Mouse (Mus musculus) limb, embryonic 11.5 days (tissue): ENCODE measurements at regions not wholly inside any gene's neighbourhood (a gene's known extent, or its start where the extent isn't known, plus 50 kb on each side); places are given as distances from the start of the nearest gene placed in this dataset.

Experiments used
- ATAC-seq: fragments of 200-750 bp; cut with Nextera tagmentation; 2 replicates; pipeline ENCODE4 v1.8.0; 2017; ENCODE audit warnings: low read depth; ENCODE audit not compliant: insufficient number of reproducible peaks, low FRiP score, low TSS enrichment
- DNase-seq: peaks from one replicate; pipeline ENCODE4 v3.0.0-alpha.2; 2015; ENCODE audit warnings: low spot score
- H3K27ac ChIP-seq: fragments of 300-500 bp; sonication (generic); replicated peaks from 2 replicates; pipeline ENCODE4 v1.5.1; 2014; ENCODE audit warnings: low read depth, mild to moderate bottlenecking, low read length
- H3K27me3 ChIP-seq: fragments of 300-500 bp; sonication (generic); 2 replicates; pipeline ENCODE4 v1.6.1; 2014; ENCODE audit warnings: mild to moderate bottlenecking, low read length, mixed read lengths; ENCODE audit not compliant: control insufficient read depth, insufficient read depth
- H3K36me3 ChIP-seq: fragments of 300-500 bp; sonication (generic); 2 replicates; pipeline ENCODE4 v1.6.1; 2014; ENCODE audit warnings: mild to moderate bottlenecking, low read length, moderate library complexity, mixed read lengths; ENCODE audit not compliant: control insufficient read depth, insufficient read depth
- H3K4me1 ChIP-seq: fragments of 300-500 bp; sonication (generic); 2 replicates; pipeline ENCODE4 v1.6.1; 2014; ENCODE audit warnings: low read length, mixed read lengths; ENCODE audit not compliant: control insufficient read depth, insufficient read depth
- H3K4me2 ChIP-seq: fragments of 300-500 bp; sonication (generic); 2 replicates; pipeline ENCODE4 v1.6.1; 2014; ENCODE audit warnings: low read depth, mild to moderate bottlenecking, moderate library complexity; ENCODE audit not compliant: severe bottlenecking
- H3K4me3 ChIP-seq: fragments of 300-500 bp; sonication (generic); 2 replicates; pipeline ENCODE4 v1.5.1; 2014; ENCODE audit warnings: low read depth, low read length
- H3K9ac ChIP-seq: fragments of 300-500 bp; sonication (generic); 2 replicates; pipeline ENCODE4 v1.6.1; 2014; ENCODE audit warnings: mild to moderate bottlenecking, low read length
- H3K9me3 ChIP-seq: fragments of 300-500 bp; sonication (generic); 2 replicates; pipeline ENCODE4 v1.6.1; 2016; ENCODE audit warnings: low read length; ENCODE audit not compliant: control insufficient read depth
- WGBS: fragments of 180-500 bp; shearing (Covaris S2); extraction: QIAGEN DNeasy Blood & Tissue Kit; methylation state at CpG from one replicate; pipeline ENCODE4 v1.1.7; 2014; 5-methylcytosine and 5-hydroxymethylcytosine counted together

GRCm38 (mm10) chr9:115524161-115524560, 213.9 kb upstream of the Stt3b start:
- no peak; the same call in 1 of the 2 replicates for ATAC-seq

DNA sequence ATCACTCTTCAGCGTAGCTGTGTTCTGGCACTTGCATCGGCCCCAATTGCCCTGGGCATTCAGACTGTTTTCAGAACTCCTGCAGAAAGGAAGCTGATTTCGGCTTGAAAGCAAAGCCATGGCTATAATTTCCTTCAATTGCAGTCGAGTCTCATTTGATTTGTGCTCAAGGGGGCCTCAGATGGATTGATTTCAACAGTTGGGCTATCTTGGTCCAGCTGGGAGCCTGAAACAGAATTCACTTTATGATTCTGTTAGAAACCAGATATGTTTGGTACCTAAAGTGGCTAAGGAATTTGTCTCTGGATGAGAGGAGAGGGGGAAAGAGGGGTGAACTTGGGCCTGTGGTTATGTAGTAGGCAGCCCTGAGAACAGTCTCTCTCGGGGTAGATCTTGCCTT, 214.4 kb upstream of the Stt3b start:
- H3K27ac ChIP-seq = no peak overlapping the region
- H3K27me3 ChIP-seq = no peaks in the 10 kb centered on the region
- no peak overlapping the region for H3K9ac ChIP-seq
- H3K36me3 ChIP-seq = no peaks in the 10 kb centered on the region
- ATAC-seq = no peak
- H3K4me2 ChIP-seq = no peak overlapping the region
- 55% methylated on average over 5 of the region's 5 CpGs for WGBS
- no peaks in the 10 kb centered on the region for H3K4me1 ChIP-seq
- no peak for DNase-seq
- H3K9me3 ChIP-seq = no peaks in the 10 kb centered on the region
- H3K4me3 ChIP-seq = no peak overlapping the region

More at GRCm38 (mm10) chr9:115524161-115524560, 213.9 kb upstream of the Stt3b start:
- no peak overlapping the region for H3K9ac ChIP-seq
- H3K4me3 ChIP-seq = no peak overlapping the region
- H3K27ac ChIP-seq = no peak overlapping the region
- H3K4me2 ChIP-seq = no peak overlapping the region
- no peaks in the 10 kb centered on the region for H3K9me3 ChIP-seq
- WGBS = 56% methylated on average over 3 of the region's 3 CpGs
- H3K4me1 ChIP-seq = no peaks in the 10 kb centered on the region
- DNase-seq = no peak
- no peaks in the 10 kb centered on the region for H3K27me3 ChIP-seq
- no peaks in the 10 kb centered on the region for H3K36me3 ChIP-seq

DNA sequence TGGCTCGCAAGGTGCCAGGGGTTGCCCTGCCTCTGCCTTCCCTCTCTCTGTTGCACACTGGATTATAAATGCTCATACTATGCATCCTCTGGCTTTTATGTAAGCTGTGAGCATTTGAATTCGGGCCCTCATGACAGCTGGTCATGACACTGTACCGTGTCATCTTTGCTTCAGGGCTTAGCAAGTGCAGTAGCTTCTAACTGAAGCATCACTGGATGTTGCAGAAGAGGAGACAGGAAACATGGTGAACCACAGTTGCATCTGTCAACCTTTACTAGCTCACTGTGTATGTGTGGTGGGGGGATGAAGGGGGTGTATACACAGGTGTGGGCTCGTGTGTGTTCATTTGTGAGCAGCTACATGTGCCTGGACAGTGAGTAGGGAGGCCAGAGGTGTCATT, 216.1 kb upstream of the Stt3b start:
- ATAC-seq (no peak), DNase-seq (no peak)
- 80% methylated on average over 4 of the region's 4 CpGs for WGBS
- no peak overlapping the region for H3K9ac ChIP-seq
- H3K27ac ChIP-seq = no peak overlapping the region
- H3K9me3 ChIP-seq = no peaks in the 10 kb centered on the region
- H3K4me1 ChIP-seq = no peaks in the 10 kb centered on the region
- no peak overlapping the region for H3K4me3 ChIP-seq
- no peak overlapping the region for H3K4me2 ChIP-seq
- no peaks in the 10 kb centered on the region for H3K36me3 ChIP-seq
- H3K27me3 ChIP-seq = no peaks in the 10 kb centered on the region

DNA sequence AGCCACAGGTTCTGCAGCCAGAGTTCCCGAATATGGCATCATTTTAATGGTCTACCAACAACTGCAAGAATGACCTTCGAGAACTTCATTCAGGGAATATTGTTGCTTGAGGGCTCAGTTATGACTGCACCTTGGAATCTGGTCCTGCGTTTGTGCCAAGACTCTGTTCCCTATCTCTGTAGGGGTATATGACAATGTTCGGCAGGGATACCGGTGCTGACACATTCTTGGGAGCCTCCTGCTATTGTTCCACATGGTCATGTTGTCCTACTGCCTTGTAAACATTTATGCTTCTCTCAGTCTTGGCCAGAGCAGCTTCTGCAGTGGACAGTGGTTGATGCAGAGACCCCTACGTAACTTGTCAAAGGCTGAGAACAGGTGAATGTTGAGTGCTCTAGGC, 216.8 kb upstream of the Stt3b start:
- Histone ChIP-seq H3K4me2 (no peak overlapping the region), H3K36me3 (no peaks in the 10 kb centered on the region), H3K27me3 (no peaks in the 10 kb centered on the region), H3K9me3 (no peaks in the 10 kb centered on the region), H3K27ac (no peak overlapping the region), H3K4me3 (no peak overlapping the region), H3K9ac (no peak overlapping the region), H3K4me1 (no peaks in the 10 kb centered on the region)
- ATAC-seq = no peak
- no peak for DNase-seq
- 94% methylated on average over 6 of the region's 6 CpGs for WGBS

- Histone ChIP-seq H3K36me3 (no peaks in the 10 kb centered on the region), H3K9ac (no peak overlapping the region), H3K9me3 (no peaks in the 10 kb centered on the region), H3K27me3 (no peaks in the 10 kb centered on the region), H3K4me1 (no peaks in the 10 kb centered on the region), H3K27ac (no peak overlapping the region), H3K4me3 (no peak overlapping the region), H3K4me2 (no peak overlapping the region)
- WGBS = 18% methylated on average over 3 of the region's 3 CpGs
- no peak; the same call in 1 of the 2 replicates for ATAC-seq
- DNase-seq = peak; percentile 42
Observed at GRCm38 (mm10) chr9:115534198-115534597, 224.0 kb upstream of the Stt3b start.

DNA sequence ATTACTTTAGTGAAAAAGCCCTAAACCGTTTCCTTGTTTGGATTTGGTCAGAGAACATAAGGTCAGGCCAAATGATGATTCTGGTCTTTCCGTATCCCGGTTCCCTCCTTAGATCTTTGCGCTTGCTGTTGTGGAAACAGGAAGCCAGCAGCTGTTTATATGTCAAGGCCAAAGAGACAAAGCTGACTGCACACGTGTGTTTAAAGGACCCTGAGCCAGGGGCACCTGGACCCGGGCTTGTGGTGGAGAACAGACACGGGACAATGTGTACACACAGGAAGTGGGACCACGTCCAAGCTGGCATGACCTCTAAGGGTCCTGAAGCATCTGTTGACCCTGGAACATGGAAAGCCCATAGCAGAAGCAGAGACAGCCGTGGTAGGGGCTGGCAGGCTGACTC, 233.4 kb upstream of the Stt3b start:
- H3K4me3 ChIP-seq = no peak overlapping the region
- WGBS = 75% methylated on average over 9 of the region's 9 CpGs
- ATAC-seq (no peak), DNase-seq (no peak)
- no peaks in the 10 kb centered on the region for H3K27me3 ChIP-seq
- no peaks in the 10 kb centered on the region for H3K36me3 ChIP-seq
- H3K9me3 ChIP-seq = no peaks in the 10 kb centered on the region
- no peaks in the 10 kb centered on the region; the same call in 1 of the 2 replicates for H3K4me1 ChIP-seq
- no peak overlapping the region for H3K9ac ChIP-seq
- H3K27ac ChIP-seq = no peak overlapping the region
- no peak overlapping the region for H3K4me2 ChIP-seq

DNA sequence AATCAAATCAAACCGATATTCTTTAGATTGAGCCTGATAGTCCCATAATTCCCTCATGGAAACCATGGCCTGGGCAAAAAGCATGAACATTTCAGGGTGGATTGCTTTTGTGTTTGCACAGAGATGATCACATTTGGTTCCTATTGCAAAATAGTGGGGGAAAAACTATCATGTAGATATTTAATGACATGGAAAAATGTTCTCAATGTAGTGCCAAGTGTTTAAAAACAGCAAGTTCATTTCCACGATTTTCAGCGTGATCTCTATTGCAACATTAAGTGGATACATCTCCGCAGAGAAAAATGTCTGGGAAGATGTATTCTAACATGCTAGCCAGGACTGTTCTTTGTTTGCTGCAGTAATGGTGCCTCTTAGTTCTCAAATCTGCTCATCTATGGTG, 235.0 kb upstream of the Stt3b start:
- ATAC-seq = no peak
- WGBS = 91% methylated on average over 4 of the region's 4 CpGs
- no peak for DNase-seq
- H3K4me2 ChIP-seq = no peak overlapping the region
- no peaks in the 10 kb centered on the region for H3K9me3 ChIP-seq
- H3K36me3 ChIP-seq = no peaks in the 10 kb centered on the region
- H3K27ac ChIP-seq = no peak overlapping the region
- H3K9ac ChIP-seq = no peak overlapping the region
- no peak overlapping the region for H3K4me3 ChIP-seq
- peaks cover 3% of the 10 kb centered on the region; the same call in 1 of the 2 replicates for H3K4me1 ChIP-seq
- no peaks in the 10 kb centered on the region for H3K27me3 ChIP-seq

GRCm38 (mm10) chr9:115545792-115546191, 235.6 kb upstream of the Stt3b start:
- no peak overlapping the region for H3K27ac ChIP-seq
- no peaks in the 10 kb centered on the region for H3K9me3 ChIP-seq
- DNase-seq (no peak), ATAC-seq (no peak)
- no peak overlapping the region for H3K9ac ChIP-seq
- H3K36me3 ChIP-seq = no peaks in the 10 kb centered on the region
- peaks cover 3% of the 10 kb centered on the region; the same call in 1 of the 2 replicates for H3K4me1 ChIP-seq
- 38% methylated on average over 2 of the region's 2 CpGs for WGBS
- H3K4me3 ChIP-seq = no peak overlapping the region
- H3K27me3 ChIP-seq = no peaks in the 10 kb centered on the region
- no peak overlapping the region for H3K4me2 ChIP-seq

GRCm38 (mm10) chr9:115547625-115548325, 237.6 kb upstream of the Stt3b start:
- Histone ChIP-seq H3K4me1 (peaks cover 3% of the 10 kb centered on the region; the same call in 1 of the 2 replicates), H3K36me3 (no peaks in the 10 kb centered on the region), H3K9me3 (no peaks in the 10 kb centered on the region), H3K4me2 (no peak overlapping the region), H3K27ac (no peak overlapping the region), H3K9ac (no peak overlapping the region), H3K27me3 (no peaks in the 10 kb centered on the region), H3K4me3 (no peak overlapping the region)
- DNase-seq = no peak
- no peak for ATAC-seq
- 71% methylated on average over 8 of the region's 8 CpGs for WGBS
